Mouse (Mus musculus) left cerebral cortex, adult 8-10 months (tissue): ENCODE results near the gene Brd7. TPM values are rescaled to one million over a fixed set of nuclear protein-coding genes. Genes with fewer than 3 reads are reported as not detected.

ENCODE experiments used
- DNase-seq, 2 experiments: peaks; one replicate each; pipeline ENCODE4 v3.0.0; 2022; ENCODE audit warnings: low spot score in 2 of 2
- total RNA-seq, 4 experiments: library from RNA; stranded (reverse); gene quantifications; 2 replicates each; pipeline ENCODE4 v1.2.4; 2022

Gene Brd7
- total RNA-seq, 4 experiments from 2014 or later = 44.9 to 48.2 (median 46.3) TPM

DNA sequence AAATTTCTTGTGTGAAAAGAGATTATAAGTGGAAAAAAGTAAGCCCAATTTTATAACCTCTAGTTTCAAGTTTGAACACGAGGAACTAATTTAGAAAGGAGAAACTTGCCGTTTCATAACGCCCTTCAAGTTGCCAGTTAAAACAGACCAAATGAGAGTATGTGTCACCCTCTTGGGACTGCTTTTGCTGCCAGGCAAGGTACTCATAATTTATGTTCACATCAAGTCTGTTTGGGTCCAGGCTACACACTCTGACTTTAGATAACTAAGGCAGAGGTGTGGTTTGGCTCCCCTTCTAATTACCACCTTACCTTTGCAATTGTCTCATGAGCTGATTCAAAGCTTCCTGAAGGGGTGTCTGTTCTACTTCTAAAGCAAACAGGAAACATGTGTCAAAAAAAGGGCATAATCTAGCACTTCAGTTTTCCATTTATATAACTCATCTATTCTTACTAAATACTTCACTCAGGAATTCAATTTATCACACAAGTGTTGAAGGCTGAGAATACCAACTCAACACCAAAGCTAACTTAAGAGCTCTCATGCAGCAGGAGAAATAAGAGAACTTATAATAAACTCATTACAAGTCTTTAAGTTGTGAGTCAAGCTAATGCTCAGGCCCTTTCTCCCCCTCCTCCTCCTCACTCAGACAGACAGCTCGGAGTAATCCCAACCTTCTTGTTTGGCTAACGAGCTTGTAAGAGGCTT lies 4.6 kb downstream of the Brd7 start:
- DNase-seq = no peak

DNA sequence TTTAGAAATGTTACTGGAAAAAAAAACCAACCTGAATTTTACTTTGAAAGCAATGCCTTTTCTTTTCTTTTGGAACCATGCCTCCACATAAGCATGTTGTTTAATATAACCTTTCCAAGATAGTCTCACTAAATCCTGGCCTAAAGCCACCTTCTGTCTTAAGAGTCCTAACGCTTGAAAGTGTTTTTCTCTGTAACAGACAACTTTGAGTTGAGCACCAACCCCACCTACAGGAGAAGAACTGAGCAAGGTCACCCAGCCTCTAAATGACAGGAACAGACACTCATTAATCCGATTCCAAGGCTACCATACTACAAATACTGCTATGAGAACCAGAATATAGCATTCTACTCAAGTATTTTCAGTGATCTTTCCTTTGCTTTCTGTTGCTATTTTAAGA lies 12.9 kb downstream of the Brd7 start:
- no peak for DNase-seq

DNA sequence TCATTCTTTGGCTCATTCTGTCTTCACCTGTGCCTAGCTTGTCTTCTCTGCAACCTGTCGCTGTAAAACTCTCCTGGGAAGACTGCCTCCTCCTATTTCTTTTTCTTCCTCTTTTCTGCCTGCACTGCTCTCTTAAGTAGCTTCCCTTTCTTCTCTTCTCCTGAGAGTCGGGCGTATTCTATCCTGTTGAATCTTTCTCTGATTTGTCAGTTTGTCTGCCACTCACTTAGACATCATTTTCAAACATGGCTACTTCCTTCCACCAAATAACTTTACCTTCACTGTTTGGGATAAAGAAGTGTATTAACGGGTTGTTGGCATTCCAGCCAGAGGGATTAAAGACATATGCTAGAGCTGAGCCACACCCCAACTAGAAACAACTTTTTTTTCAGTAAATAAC lies 20.0 kb downstream of the Brd7 start:
- DNase-seq = no peak

DNA sequence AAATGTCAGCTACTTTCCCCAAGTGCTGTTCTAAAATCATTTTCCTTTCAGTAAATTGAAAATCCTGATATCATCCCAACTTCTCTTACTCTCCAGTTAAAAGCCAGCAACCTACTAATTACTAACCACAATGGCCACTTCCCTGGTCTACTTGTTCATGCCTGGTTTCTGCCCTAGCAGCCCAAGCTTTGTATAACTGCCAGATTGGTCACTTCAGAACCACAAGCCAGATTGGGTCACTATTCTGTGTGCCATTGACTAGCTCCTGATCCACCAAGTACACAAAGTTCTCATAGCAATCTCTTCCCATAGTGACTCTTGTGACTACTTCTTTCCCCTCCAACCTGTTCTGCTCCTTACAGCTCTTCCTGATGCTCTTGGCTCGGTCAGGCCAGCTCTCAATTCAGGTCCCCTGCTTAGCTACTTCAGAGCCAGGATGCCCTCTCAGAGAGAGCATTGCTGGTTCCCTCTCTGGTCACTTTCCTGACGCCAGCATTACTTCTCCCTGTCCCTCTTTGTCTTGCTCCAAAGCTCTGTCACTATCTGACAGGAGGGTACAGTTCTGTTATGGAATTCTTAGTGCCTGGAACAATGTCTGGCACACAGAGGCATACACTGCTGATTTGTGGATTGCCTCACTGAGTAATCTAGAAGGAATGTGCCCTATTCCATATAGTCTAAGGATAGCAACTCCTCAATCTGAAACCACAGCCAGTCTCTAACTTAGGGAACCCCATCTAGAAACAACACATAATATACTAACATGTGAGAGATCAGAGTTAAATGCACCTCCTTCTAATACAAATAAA lies 21.9 kb downstream of the Brd7 start:
- DNase-seq = no peak

DNA sequence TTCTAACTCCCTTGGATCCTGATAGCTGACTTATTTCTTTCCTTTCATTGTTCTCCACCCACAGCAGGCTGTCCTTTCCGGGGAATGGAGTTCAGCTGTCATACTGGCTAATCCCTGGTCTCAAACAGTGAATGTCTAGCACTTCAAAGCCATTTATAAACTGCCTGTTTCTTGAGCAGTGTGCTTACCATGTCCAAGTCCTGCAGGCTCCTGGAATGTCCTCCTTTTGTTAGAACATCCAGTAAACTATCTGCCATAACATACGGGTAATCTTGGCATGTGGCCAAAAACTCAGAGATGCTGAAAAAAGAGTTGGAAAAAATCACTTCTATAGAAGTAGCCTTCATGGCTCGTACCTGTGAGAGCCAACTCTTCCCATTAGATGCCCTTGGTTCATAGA lies 22.8 kb downstream of the Brd7 start:
- no peak for DNase-seq

DNA sequence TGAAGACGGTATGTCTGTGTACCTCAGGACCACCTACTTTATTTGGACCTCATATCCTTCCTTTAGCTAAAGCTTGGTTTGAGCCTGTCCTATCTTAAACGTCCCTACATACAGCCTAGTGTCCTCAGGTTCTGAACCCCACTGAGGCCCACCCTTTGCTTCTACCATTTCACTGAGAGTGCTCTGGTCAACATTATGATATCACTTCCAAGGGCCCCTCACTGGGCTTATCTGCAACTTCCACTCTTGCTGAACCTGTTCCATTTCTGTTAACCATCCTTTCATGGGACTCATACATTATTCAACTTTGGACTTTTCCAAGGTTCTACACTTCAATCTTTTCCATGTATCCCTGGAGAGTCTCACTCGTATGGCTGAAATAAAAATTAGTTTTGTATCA lies 27.0 kb downstream of the Brd7 start:
- DNase-seq = no peak

DNA sequence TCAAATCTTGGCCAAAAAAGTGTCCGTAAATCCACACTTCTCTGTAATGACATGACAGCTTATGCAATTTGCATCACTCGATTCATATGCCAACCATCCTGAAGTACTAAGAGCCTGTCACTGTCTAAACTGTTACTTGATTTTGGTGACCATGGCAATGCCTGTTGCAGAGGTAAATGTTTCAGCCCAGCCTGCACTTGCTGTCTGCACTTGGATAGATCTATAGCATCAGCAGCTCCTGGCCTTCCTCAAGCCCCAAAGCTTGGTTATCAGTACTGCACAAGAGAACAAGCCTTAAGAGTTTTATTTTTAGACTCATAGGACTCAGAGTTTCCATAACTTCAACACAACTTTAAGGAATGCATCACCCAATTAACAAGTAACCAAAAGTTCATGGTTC lies 27.6 kb downstream of the Brd7 start:
- no peak for DNase-seq

DNA sequence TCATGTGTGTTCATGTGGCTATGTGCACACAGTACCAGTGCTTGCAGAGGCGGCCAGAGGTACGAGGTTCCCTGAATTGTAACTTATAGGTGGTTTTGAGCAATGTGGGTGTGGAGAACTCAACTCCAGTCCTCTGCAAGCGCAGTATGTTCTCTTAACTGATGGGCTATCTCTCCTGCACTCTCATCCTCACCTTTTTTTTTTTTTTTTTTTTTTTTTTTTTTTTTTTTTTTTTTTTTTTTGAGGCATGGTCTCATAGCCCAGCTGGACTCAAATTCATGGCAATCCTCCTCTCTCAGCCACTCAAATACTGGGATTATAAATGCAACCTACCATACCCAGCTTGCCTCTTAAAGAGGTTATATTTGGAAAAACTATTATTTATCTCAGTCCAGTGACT lies 31.2 kb downstream of the Brd7 start:
- no peak for DNase-seq

DNA sequence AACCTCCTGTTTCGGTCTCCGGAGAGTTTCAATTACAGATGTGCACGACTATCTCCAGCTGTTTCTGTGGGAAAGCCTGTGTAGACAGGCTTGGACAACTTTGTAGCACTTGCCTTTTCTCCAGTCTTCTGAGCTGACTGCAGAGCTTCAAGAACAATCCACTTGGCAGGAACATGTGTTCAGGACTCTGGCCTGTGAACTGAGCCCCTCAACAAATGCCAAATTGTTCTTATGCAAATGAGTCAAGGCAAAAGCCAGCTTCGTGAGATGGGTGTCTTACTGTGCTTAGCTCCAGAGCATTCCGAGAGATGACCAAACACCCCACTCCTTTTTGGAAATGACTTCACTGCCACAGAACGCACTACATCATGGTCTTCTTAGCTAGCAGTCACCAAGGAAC lies 33.3 kb downstream of the Brd7 start:
- no peak for DNase-seq

DNA sequence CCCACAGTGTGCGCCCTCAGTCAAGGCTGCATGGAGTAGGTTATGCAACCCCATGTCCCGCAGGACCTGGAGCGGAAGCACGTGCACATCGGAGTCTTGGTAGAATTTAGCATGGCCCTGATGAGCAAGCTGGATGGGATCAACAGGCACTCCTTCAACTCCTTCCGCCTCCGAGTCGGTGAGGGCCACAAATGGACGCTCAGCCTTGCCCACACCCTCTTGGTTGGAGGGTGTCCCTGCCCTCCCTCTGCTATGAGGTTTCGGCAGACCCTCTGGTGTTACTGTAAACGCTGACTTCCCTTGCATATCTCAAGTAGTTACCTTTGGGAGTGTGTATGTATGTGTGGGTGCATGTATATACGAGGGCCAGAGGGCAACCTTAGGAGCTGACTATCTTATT lies 35.7 kb downstream of the Brd7 start:
- no peak for DNase-seq

DNA sequence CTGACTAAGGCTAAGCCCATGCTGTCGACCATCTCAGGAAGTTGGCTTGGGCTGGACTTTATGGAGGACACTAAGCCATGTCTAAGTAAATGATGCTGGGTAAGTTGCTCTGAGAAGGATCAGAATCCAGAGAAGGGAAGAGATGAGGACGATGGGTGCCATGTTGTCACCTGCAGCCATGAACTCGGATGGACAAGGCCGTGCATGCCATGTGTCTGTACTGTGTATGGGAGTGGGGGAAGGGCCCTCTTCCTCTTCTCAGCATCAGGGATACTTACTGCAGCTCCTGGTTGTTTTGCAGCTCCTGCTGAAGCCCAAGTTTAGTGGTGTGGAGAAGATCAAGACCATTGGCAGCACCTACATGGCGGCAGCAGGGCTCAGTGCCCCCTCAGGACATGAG lies 36.2 kb downstream of the Brd7 start:
- no peak for DNase-seq

DNA sequence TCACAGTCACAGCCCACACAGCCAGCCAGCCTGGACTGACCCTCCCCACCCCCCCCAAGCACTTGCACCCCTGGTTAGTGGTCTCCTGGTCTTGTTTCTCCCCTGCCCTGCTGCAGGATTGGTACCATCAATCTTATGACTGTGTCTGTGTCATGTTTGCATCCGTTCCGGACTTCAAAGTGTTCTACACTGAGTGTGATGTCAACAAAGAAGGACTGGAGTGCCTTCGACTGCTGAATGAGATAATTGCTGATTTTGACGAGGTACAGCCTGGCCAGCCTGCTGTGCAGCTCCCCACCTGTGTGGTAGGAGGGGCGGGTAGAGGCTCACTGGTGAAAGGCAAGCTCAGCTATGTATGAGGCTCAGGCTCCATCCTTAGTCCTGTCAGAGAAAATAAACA lies 36.7 kb downstream of the Brd7 start:
- DNase-seq = no peak

DNA sequence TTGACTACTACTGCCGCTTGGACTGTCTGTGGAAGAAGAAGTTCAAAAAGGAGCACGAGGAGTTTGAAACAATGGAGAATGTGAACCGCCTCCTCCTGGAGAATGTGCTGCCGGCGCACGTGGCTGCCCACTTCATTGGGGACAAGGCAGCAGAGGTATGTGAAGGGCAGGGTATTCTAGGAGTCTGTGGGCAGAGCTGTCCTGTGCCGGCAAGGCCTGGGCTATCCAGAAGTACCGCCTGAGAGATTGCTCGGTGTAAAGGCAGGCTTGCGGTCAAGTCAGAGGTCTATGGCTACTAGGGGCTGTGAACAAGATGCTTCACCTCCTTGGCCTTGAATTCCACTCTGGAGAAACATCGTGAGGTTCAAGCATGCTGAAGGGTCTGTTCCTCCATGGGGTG lies 37.2 kb downstream of the Brd7 start:
- no peak for DNase-seq

DNA sequence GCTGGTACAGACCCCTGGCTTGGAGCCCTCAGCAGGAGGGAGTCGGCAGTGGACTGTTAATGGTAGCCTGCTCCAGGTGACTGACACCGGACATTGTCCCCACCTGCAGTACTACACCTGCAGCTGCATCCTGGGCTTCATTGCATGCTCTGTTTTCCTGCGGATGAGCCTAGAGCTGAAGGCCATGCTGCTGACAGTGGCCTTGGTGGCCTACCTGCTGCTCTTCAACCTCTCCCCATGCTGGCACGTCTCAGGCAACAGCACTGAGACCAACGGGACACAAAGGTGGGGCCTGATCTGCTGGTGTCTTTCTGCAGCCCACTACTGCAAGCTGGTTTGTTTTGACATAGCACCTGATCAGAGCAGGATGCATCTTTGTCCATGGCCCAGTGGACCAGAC lies 38.5 kb downstream of the Brd7 start:
- DNase-seq = no peak

DNA sequence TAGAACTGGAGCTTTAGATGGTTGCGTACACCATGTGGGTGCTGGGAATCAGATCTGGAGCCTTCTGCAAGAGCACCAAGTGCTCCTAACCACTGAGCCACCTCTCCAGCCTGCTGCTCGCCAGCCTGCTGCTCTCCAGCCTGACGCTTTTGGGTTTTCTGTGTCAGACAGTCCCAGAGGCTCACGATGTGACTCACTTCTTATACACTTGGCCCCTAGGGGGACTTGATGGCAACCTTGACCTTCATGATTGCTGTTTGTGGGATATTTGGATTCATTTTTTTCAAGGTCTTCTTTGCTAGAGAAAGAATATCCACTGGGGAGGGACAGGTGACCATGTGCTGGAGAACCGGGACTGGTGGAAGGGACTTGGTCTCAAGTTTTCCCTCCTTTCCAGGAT lies 40.6 kb downstream of the Brd7 start:
- no peak for DNase-seq

DNA sequence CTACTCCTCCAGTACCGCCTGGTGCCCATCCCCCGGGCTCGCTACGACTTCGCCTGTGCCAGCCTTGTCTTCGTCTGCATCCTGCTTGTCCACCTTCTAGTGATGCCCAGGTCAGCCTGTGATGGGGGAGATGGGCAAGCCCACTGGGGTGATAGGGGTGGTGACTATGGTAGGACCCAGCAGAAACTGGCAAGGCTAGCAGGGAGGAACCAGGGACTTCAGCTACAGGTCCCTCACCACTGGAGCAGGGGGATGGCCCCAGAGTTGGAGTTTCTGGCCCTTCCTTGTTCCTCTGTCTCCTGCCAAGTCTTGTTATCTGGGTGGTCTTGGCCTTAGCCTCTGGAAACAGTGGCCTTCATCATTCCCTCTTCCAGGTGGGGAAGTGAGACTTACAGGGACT lies 41.9 kb downstream of the Brd7 start:
- no peak for DNase-seq

DNA sequence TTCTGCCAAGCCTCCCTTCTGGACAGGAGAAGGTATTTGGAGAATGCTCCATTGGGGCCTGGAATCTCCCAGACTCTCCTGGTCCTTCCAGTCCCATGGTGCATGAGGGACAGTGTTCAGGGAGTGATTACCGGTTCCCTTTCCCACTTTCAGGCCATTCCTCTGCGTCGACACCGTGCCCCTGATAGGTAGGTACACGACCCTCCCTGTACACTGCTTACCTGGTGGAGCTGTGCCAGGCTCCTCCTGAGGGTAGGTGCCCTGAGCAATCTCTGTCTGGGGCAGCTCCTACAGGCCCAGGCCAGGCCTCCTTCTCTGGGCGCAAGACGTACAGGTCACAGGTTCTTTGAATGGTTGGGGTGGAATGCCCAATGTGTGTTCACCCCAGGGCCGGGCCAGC lies 43.8 kb downstream of the Brd7 start:
- DNase-seq = no peak

DNA sequence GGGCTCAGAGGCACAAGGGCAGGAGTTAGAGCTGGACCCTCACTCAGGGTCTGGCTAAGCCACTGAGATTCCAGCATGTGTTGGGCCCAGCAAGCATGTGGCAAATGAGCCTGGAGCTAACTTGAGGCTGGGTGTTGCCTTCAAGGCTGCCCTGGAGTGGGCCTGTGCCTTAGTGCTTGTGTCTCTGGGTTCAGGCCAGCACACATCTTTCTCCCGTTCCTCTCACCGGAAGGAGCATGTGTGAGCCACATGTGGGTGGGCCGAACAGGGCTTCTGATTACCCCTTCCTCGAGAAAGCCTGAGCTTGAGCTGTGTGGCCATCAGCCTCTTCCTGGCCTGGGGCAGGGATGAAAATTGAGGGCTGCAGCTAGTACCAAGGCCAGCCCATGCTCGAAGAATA lies 44.7 kb downstream of the Brd7 start:
- no peak for DNase-seq

DNA sequence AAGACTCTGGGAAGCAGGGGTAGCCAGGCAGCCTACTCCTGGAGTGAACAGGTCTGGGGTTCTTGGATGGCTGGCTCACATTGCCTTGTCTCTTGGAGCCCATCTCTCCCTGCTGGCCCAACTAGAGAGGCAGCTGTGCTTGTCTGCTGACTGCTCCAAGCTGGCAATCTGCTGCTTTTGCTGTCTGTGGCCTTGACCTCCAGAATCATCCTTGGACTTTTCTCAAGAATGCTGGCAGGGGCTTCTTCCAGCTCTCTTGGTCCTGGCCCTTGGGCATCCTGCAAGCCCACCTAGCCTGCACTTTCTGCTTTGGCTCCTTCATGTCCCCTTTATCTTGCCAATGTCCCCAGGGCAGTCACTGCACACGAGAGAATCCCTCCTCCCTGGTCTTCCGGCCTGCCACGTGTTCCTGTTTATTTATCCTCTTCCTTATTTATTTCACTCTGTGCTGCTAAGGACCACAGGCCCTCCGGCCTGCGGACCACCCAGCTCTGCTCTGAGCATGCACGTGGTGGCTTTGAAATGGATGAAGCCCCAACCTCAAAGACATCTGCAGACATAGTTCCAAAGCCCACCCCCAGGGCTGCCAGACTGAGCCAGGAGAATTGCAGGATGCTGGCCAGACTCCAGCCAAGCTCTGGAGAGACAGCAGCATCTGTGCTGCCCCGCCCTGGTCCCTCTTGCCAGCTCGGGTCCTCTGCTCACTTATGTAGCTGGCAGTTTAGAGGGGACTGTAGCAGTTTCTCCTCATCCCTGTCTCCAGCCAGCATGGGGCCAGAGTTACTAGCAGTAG lies 45.7 kb downstream of the Brd7 start:
- peak in 1 of 2 experiments; percentile 28 for DNase-seq

DNA sequence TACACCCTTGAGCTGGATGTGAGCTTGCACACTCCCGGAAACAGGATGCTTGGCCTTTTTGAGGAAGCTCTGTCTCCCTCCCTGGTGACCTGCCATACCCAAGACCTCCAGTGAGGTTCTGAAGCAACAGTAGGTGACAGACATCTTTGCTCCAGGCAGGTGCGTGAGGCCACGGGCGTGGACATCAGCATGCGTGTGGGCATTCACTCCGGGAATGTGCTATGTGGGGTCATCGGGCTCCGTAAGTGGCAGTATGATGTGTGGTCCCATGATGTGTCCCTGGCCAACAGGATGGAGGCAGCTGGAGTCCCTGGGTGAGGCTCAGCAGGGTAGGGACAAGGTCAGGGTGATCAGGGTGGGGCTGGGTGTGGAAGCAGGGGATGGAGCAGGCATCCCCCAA lies 46.7 kb downstream of the Brd7 start:
- DNase-seq = no peak

DNA sequence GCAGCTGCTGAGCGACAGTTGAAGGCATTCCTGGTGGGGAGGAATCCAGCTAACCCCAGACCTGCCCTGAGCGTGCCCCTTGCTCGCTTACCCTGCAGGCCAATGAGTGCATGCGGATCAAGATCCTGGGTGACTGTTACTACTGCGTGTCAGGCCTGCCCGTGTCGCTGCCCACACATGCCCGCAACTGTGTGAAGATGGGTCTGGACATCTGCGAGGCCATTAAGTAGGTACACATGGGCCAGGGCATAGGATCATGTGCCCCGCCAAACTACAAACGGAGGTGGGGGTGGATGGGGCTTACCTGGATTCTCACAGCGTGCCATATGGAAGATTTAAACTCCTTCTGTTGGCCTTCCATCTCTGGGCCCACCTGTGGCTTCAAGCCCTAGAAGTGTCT lies 48.0 kb downstream of the Brd7 start:
- no peak for DNase-seq

DNA sequence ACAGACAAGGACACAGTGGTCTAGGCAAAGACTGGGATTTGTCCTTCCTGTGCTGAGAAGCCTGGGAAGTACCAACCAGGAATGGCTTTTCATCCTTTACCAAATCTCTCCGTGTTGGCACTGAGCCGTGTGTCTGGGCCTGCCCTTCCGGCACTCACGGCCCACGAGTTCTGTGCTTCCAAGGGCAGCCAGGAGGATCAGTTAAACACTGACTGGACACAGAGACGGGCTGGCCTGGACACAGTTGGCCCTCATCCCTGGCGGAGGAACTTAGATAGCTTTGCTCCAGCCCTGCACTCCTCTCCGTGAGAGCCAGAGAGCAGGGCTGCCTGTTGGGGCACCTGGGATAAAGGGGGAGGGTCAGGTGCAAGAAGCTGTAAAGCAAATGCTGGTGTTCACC lies 49.0 kb downstream of the Brd7 start:
- no peak for DNase-seq
